Mouse (Mus musculus): Measurements from ENCODE around the gene Kif22.
"Not testable (repeated sequence)": the region's sequence is repeated elsewhere in the genome, so short reads cannot be mapped to it uniquely, and the experiment has no call there.

The Kif22 gene

GRCm38 (mm10) chr7:127041851-127042672 is at the start of gene Kif22:
Gene Kif22, minus strand, starts transcription at chr7:127042471.
- peak; percentile 89 for DNase-seq

GRCm38 (mm10) chr7:127091114-127091896 is 49.0 kb upstream of the Kif22 start, which contains the start of gene AI467606:
Gene AI467606, plus strand, starts transcription at chr7:127091359.
- DNase-seq: no peak

- no peak for DNase-seq
Measured at GRCm38 (mm10) chr7:127090154-127091113, 48.2 kb upstream of the Kif22 start.

GRCm38 (mm10) chr7:127088901-127089845 is 46.9 kb upstream of the Kif22 start:
- DNase-seq: no peak

- no peak for DNase-seq
Measured at GRCm38 (mm10) chr7:127088083-127088482, 45.8 kb upstream of the Kif22 start.

GRCm38 (mm10) chr7:127087278-127088010 is 45.2 kb upstream of the Kif22 start, which contains the start of gene Zg16:
Gene Zg16, minus strand, starts transcription at chr7:127087328.
- not testable (repeated sequence) for DNase-seq

- DNase-seq: not testable (repeated sequence)
Measured at GRCm38 (mm10) chr7:127085751-127086150, 43.5 kb upstream of the Kif22 start.

- DNase-seq: no peak
Measured at GRCm38 (mm10) chr7:127084794-127085193, 42.5 kb upstream of the Kif22 start.

- no peak for DNase-seq
Measured at GRCm38 (mm10) chr7:127083689-127084088, 41.4 kb upstream of the Kif22 start.

- no peak for DNase-seq
Measured at GRCm38 (mm10) chr7:127082995-127083394, 40.7 kb upstream of the Kif22 start.

GRCm38 (mm10) chr7:127082271-127082670 is 40.0 kb upstream of the Kif22 start:
- DNase-seq: no peak

- DNase-seq: no peak
Measured at GRCm38 (mm10) chr7:127080045-127080444, 37.8 kb upstream of the Kif22 start.

- DNase-seq: no peak
Measured at GRCm38 (mm10) chr7:127077692-127078091, 35.4 kb upstream of the Kif22 start.

- no peak for DNase-seq
Measured at GRCm38 (mm10) chr7:127076188-127076587, 33.9 kb upstream of the Kif22 start.

GRCm38 (mm10) chr7:127073221-127073620 is 30.9 kb upstream of the Kif22 start:
- no peak for DNase-seq

- DNase-seq: no peak
Measured at GRCm38 (mm10) chr7:127070871-127071413, 28.7 kb upstream of the Kif22 start.

- no peak for DNase-seq
Measured at GRCm38 (mm10) chr7:127066317-127066716, 24.0 kb upstream of the Kif22 start.

- DNase-seq: no peak
Measured at GRCm38 (mm10) chr7:127065538-127065937, 23.3 kb upstream of the Kif22 start.

- no peak for DNase-seq
Measured at GRCm38 (mm10) chr7:127055026-127055585, 12.8 kb upstream of the Kif22 start.

- no peak for DNase-seq
Measured at GRCm38 (mm10) chr7:127031244-127031643, 11.0 kb downstream of the Kif22 start.

All from cerebellum, adult 8-10 months (tissue).